Mouse (Mus musculus): ENCODE results near the gene Hnrnpf.

GRCm38 (mm10) chr6:117881997-117882396 is 18.1 kb upstream of the Hnrnpf start:
- no peak for TF ChIP-seq CTCF (IDR thresholded peaks at IDR 0.05; ENCODE audit: low read depth, low read length)
- no peak for TF ChIP-seq POLR2A (IDR thresholded peaks at IDR 0.05; ENCODE audit: extremely low read depth, insufficient read depth, low read length)
